Mouse (Mus musculus) limb, embryonic 12.5 days (tissue): ENCODE measurements around the gene Vax2. TPM values are rescaled to one million over a fixed set of nuclear protein-coding genes. Genes with fewer than 3 reads are reported as not detected.

Source experiments
- ATAC-seq: fragments of 200-750 bp; cut with Nextera tagmentation; 2 replicates; pipeline ENCODE4 v1.8.0; 2017; ENCODE audit warnings: low read depth, moderate TSS enrichment; ENCODE audit not compliant: insufficient number of reproducible peaks, insufficient read depth, low FRiP score, low TSS enrichment
- H3K27ac ChIP-seq: fragments of 300-500 bp; sonication (generic); 2 replicates; pipeline ENCODE4 v1.5.1; 2016; ENCODE audit warnings: mild to moderate bottlenecking, moderate library complexity
- H3K27me3 ChIP-seq: fragments of 300-500 bp; sonication (generic); 2 replicates; pipeline ENCODE4 v1.6.1; 2016; ENCODE audit warnings: mild to moderate bottlenecking, moderate library complexity
- H3K36me3 ChIP-seq: fragments of 300-500 bp; sonication (generic); 2 replicates; pipeline ENCODE4 v1.6.1; 2016; ENCODE audit warnings: mild to moderate bottlenecking, moderate library complexity
- H3K4me1 ChIP-seq: fragments of 300-500 bp; sonication (generic); replicated peaks from 2 replicates; pipeline ENCODE4 v1.6.1; 2016
- H3K4me2 ChIP-seq: fragments of 300-500 bp; sonication (generic); 2 replicates; pipeline ENCODE4 v1.6.1; 2016; ENCODE audit warnings: mild to moderate bottlenecking, moderate library complexity
- H3K4me3 ChIP-seq: fragments of 300-500 bp; sonication (generic); replicated peaks from 2 replicates; pipeline ENCODE4 v1.5.1; 2016; ENCODE audit warnings: mild to moderate bottlenecking
- H3K9ac ChIP-seq: fragments of 300-500 bp; sonication (generic); replicated peaks from 2 replicates; pipeline ENCODE4 v1.6.1; 2016; ENCODE audit warnings: mild to moderate bottlenecking, moderate library complexity
- H3K9me3 ChIP-seq: fragments of 300-500 bp; sonication (generic); 2 replicates; pipeline ENCODE4 v1.6.1; 2016; ENCODE audit warnings: mild to moderate bottlenecking, moderate library complexity
- WGBS: fragments of 180-500 bp; shearing (Covaris S2); methylation state at CpG from one replicate; pipeline ENCODE4 v1.1.7; 2016; 5-methylcytosine and 5-hydroxymethylcytosine counted together
- polyA plus RNA-seq: library from polyadenylated mRNA; unstranded; fragments of >200 nt; fragmentation: Nextera tagmentation; extraction: Ambion mirVana; gene quantifications from 2 replicates; pipeline ENCODE4 v1.2.1, GENCODE M21; 2016

Gene Vax2
- polyA plus RNA-seq, 1 experiment from 2014 or later = 0.76 TPM

- Histone ChIP-seq H3K36me3 (no peaks in the 10 kb centered on the region), H3K4me2 (no peak overlapping the region), H3K4me1 (peaks cover 19% of the 10 kb centered on the region), H3K4me3 (no peak overlapping the region), H3K9ac (no peak overlapping the region), H3K27me3 (peaks cover 94% of the 10 kb centered on the region), H3K9me3 (no peaks in the 10 kb centered on the region), H3K27ac (no peak overlapping the region)
- ATAC-seq = no peak
- WGBS = 3% methylated on average over 5 of the region's 5 CpGs
These were observed 11.1 kb upstream of the Vax2 start for GRCm38 (mm10) chr6:83699971-83700370.

GRCm38 (mm10) chr6:83701001-83701400 is 10.1 kb upstream of the Vax2 start:
- no peak overlapping the region for H3K4me2 ChIP-seq
- H3K27ac ChIP-seq = no peak overlapping the region
- H3K9me3 ChIP-seq = no peaks in the 10 kb centered on the region
- H3K27me3 ChIP-seq = peaks cover 94% of the 10 kb centered on the region
- no peak overlapping the region for H3K9ac ChIP-seq
- ATAC-seq = no peak
- WGBS = 2% methylated on average over 11 of the region's 11 CpGs
- H3K4me3 ChIP-seq = no peak overlapping the region
- H3K4me1 ChIP-seq = peaks cover 19% of the 10 kb centered on the region
- H3K36me3 ChIP-seq = no peaks in the 10 kb centered on the region

GRCm38 (mm10) chr6:83702146-83702999 is 8.7 kb upstream of the Vax2 start:
- Histone ChIP-seq H3K9ac (0 out of 2 replicates have a peak overlapping the region, but pooled peaks have one; percentile 27), H3K27me3 (peaks cover 94% of the 10 kb centered on the region), H3K4me2 (peak overlapping the region; percentile 33), H3K4me1 (peaks cover 18% of the 10 kb centered on the region), H3K4me3 (peak overlapping the region; percentile 27), H3K9me3 (no peaks in the 10 kb centered on the region), H3K36me3 (no peaks in the 10 kb centered on the region), H3K27ac (no peak overlapping the region)
- ATAC-seq = peak; percentile 79; the same call in 1 of the 2 replicates
- under 1% methylated on average over 53 of the region's 53 CpGs for WGBS

- H3K36me3 ChIP-seq = no peaks in the 10 kb centered on the region
- H3K4me3 ChIP-seq = no peak overlapping the region
- 1% methylated on average over 27 of the region's 27 CpGs for WGBS
- ATAC-seq = no peak
- H3K4me1 ChIP-seq = peaks cover 19% of the 10 kb centered on the region
- H3K4me2 ChIP-seq = no peak overlapping the region
- no peaks in the 10 kb centered on the region for H3K9me3 ChIP-seq
- no peak overlapping the region for H3K27ac ChIP-seq
- H3K27me3 ChIP-seq = peaks cover 94% of the 10 kb centered on the region
- H3K9ac ChIP-seq = no peak overlapping the region
These were observed 7.9 kb upstream of the Vax2 start for GRCm38 (mm10) chr6:83703000-83703721.

GRCm38 (mm10) chr6:83703722-83704078 is 7.4 kb upstream of the Vax2 start:
- no peak for ATAC-seq
- no peak overlapping the region for H3K9ac ChIP-seq
- peaks cover 20% of the 10 kb centered on the region for H3K4me1 ChIP-seq
- 1% methylated on average over 10 of the region's 10 CpGs for WGBS
- no peaks in the 10 kb centered on the region for H3K9me3 ChIP-seq
- H3K4me2 ChIP-seq = no peak overlapping the region
- H3K27ac ChIP-seq = no peak overlapping the region
- no peak overlapping the region for H3K4me3 ChIP-seq
- H3K36me3 ChIP-seq = no peaks in the 10 kb centered on the region
- H3K27me3 ChIP-seq = peaks cover 94% of the 10 kb centered on the region

- no peaks in the 10 kb centered on the region for H3K36me3 ChIP-seq
- no peak overlapping the region for H3K27ac ChIP-seq
- H3K9ac ChIP-seq = no peak overlapping the region
- H3K9me3 ChIP-seq = no peaks in the 10 kb centered on the region
- no peak overlapping the region for H3K4me2 ChIP-seq
- WGBS = 0% methylated on average over 1 of the region's 1 CpGs
- ATAC-seq = no peak
- H3K27me3 ChIP-seq = peaks cover 94% of the 10 kb centered on the region
- peaks cover 20% of the 10 kb centered on the region for H3K4me1 ChIP-seq
- H3K4me3 ChIP-seq = no peak overlapping the region
These were observed 6.8 kb upstream of the Vax2 start for GRCm38 (mm10) chr6:83704294-83704693.

- no peaks in the 10 kb centered on the region for H3K9me3 ChIP-seq
- no peaks in the 10 kb centered on the region for H3K36me3 ChIP-seq
- H3K9ac ChIP-seq = no peak overlapping the region
- no peak overlapping the region for H3K4me2 ChIP-seq
- H3K4me1 ChIP-seq = peaks cover 20% of the 10 kb centered on the region
- no peak overlapping the region for H3K4me3 ChIP-seq
- peaks cover 94% of the 10 kb centered on the region for H3K27me3 ChIP-seq
- WGBS = 15% methylated on average over 5 of the region's 5 CpGs
- no peak for ATAC-seq
- no peak overlapping the region for H3K27ac ChIP-seq
These were observed 6.4 kb upstream of the Vax2 start for GRCm38 (mm10) chr6:83704701-83705100.

GRCm38 (mm10) chr6:83707738-83708510 is 3.1 kb upstream of the Vax2 start:
- H3K4me3 ChIP-seq = no peak overlapping the region
- no peaks in the 10 kb centered on the region for H3K9me3 ChIP-seq
- no peak overlapping the region for H3K9ac ChIP-seq
- H3K36me3 ChIP-seq = no peaks in the 10 kb centered on the region
- H3K27me3 ChIP-seq = peaks cover 99% of the 10 kb centered on the region
- WGBS = 7% methylated on average over 6 of the region's 6 CpGs
- no peak for ATAC-seq
- H3K4me2 ChIP-seq = no peak overlapping the region
- no peak overlapping the region for H3K27ac ChIP-seq
- peaks cover 33% of the 10 kb centered on the region for H3K4me1 ChIP-seq

- peak; percentile 1; the same call in 1 of the 2 replicates for ATAC-seq
- under 1% methylated on average over 32 of the region's 32 CpGs for WGBS
These were observed 550 bp upstream of the Vax2 start for GRCm38 (mm10) chr6:83710361-83711066.

GRCm38 (mm10) chr6:83711725-83712475 is 836 bp downstream of the Vax2 start:
- peak overlapping the region; percentile 31; the same call in 1 of the 2 replicates for H3K9ac ChIP-seq
- H3K36me3 ChIP-seq = no peaks in the 10 kb centered on the region
- H3K27ac ChIP-seq = no peak overlapping the region
- H3K4me1 ChIP-seq = peaks cover 43% of the 10 kb centered on the region
- H3K4me2 ChIP-seq = peak overlapping the region; percentile 79
- H3K9me3 ChIP-seq = no peaks in the 10 kb centered on the region
- 1% methylated on average over 45 of the region's 45 CpGs for WGBS
- H3K27me3 ChIP-seq = peaks cover 98% of the 10 kb centered on the region
- ATAC-seq = no peak
- H3K4me3 ChIP-seq = peak overlapping the region; percentile 47

More at GRCm38 (mm10) chr6:83710361-83711066, 550 bp upstream of the Vax2 start:
- H3K4me3 ChIP-seq = peak overlapping the region; percentile 47
- peak overlapping the region; percentile 79 for H3K4me2 ChIP-seq
- no peaks in the 10 kb centered on the region for H3K9me3 ChIP-seq
- H3K9ac ChIP-seq = no peak overlapping the region
- no peak overlapping the region for H3K27ac ChIP-seq
- no peaks in the 10 kb centered on the region for H3K36me3 ChIP-seq
- peaks cover 100% of the 10 kb centered on the region for H3K27me3 ChIP-seq
- peaks cover 40% of the 10 kb centered on the region for H3K4me1 ChIP-seq
